Mouse (Mus musculus) spleen, adult 2 months (tissue): ENCODE data around the gene Rhoc. TPM values are rescaled to one million over a fixed set of nuclear protein-coding genes. Genes with fewer than 3 reads are reported as not detected.
A peak's percentile ranks its signal among the peaks of the same experiment; 100 is the strongest.

Source experiments
- DNase-seq, 2 experiments: peaks; one replicate each; pipeline versions ENCODE4 v3.0.0 to v3.0.0-alpha.2; 2012 to 2021; ENCODE audit warnings: low spot score in 2 of 2, low read depth in 1 of 2
- H3K27ac ChIP-seq: fragments of 200-500 bp; 2 replicates; pipeline ENCODE4 v1.5.1; 2012; ENCODE audit warnings: low read length, inconsistent platforms; ENCODE audit not compliant: insufficient read depth
- H3K27me3 ChIP-seq: fragments of 200-500 bp; 2 replicates; pipeline ENCODE4 v1.6.1; 2012; ENCODE audit warnings: mild to moderate bottlenecking, moderate library complexity, low read length, inconsistent platforms; ENCODE audit not compliant: control insufficient read depth, insufficient read depth
- H3K36me3 ChIP-seq: fragments of 200-500 bp; 2 replicates; pipeline ENCODE4 v1.6.1; 2012; ENCODE audit warnings: mild to moderate bottlenecking, low read length, inconsistent platforms; ENCODE audit not compliant: control insufficient read depth, insufficient read depth
- H3K4me1 ChIP-seq: fragments of 200-500 bp; 2 replicates; pipeline ENCODE4 v1.6.1; 2011; ENCODE audit warnings: inconsistent platforms; ENCODE audit not compliant: control insufficient read depth, insufficient read depth, insufficient read length
- H3K4me3 ChIP-seq: fragments of 200-500 bp; 2 replicates; pipeline ENCODE4 v1.5.1; 2011; ENCODE audit warnings: mild to moderate bottlenecking, inconsistent platforms; ENCODE audit not compliant: insufficient read depth, insufficient read length; ENCODE audit errors: extremely low read depth
- CTCF ChIP-seq: fragments of 200-500 bp; IDR thresholded peaks from 2 replicates; pipeline ENCODE4 v1.5.1; 2011; ENCODE audit warnings: mild to moderate bottlenecking, inconsistent platforms; ENCODE audit not compliant: insufficient read depth, insufficient read length, insufficient replicate concordance; ENCODE audit errors: extremely low read depth
- POLR2A ChIP-seq: fragments of 200-500 bp; IDR thresholded peaks from 2 replicates; pipeline ENCODE4 v1.6.1; 2011; ENCODE audit warnings: low read depth, low read length, inconsistent platforms
- WGBS: fragments of 180-500 bp; shearing (Covaris S2); methylation state at CpG from one replicate; pipeline ENCODE4 v1.1.7; 2018; 5-methylcytosine and 5-hydroxymethylcytosine counted together
- polyA plus RNA-seq: library from polyadenylated mRNA; depleted of rRNA; stranded (reverse); fragments of >200 nt; gene quantifications from 2 replicates; pipeline ENCODE4 v1.2.3, GENCODE M21; 2012

Gene Rhoc
- polyA plus RNA-seq, 1 experiment: 15.1 TPM

- Histone ChIP-seq H3K27ac (no peak overlapping the region), H3K27me3 (no peaks in the 10 kb centered on the region), H3K4me1 (no peaks in the 10 kb centered on the region), H3K36me3 (no peaks in the 10 kb centered on the region), H3K4me3 (no peak overlapping the region)
- TF ChIP-seq CTCF (peak; percentile 28; the same call in 1 of the 2 replicates), POLR2A (no peak)
- DNase-seq: no peak
- WGBS: 19% methylated on average over 4 of the region's 4 CpGs
These were observed 23.2 kb upstream of the Rhoc start for GRCm38 (mm10) chr3:104765021-104765420.

DNA sequence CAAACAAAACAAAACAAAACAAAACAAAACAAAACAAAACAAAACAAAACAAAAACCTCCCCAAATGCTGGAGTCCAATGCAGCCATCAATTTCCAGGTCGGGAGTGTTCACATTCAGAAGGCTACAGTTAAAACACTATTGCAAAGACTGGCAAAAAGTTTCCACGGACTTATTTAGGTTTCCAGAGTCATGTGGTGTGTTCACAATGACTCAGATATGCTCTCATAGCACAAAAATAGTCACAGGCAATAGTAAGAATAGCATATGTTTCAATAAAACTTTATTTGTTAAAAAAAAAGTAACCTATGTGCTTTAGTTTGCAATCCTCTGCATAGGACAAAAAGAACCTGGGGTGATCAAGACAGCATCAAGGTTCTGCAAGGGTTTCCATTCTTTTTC is 21.0 kb upstream of the Rhoc start:
- Histone ChIP-seq H3K36me3 (no peaks in the 10 kb centered on the region), H3K4me1 (no peaks in the 10 kb centered on the region; the same call in 1 of the 2 replicates), H3K27me3 (no peaks in the 10 kb centered on the region), H3K27ac (no peak overlapping the region), H3K4me3 (no peak overlapping the region)
- WGBS: 46% methylated on average over 2 of the region's 2 CpGs
- TF ChIP-seq CTCF (no peak), POLR2A (no peak)
- no peak for DNase-seq

DNA sequence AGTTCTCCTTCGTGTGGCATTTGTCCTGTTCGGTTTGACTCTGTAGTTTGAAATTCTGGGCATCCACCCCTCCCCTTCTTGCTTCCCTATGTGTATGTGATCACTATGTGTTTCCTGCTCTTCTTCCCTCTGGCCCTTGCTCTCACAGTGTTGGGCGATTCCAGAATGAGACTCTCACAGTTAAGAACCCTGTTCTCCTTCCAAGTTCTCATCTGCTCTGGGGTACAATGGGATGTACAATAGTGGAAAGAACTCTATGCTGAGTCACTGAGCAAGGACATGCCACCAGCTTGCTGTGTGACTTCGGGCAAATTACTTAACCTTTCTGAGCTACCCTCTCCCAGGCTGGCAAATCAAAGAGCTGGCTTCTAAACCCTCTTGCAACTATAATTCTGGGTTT is 20.5 kb upstream of the Rhoc start:
- no peak for DNase-seq
- no peak for TF ChIP-seq CTCF
- no peak for TF ChIP-seq POLR2A
- Histone ChIP-seq H3K36me3 (no peaks in the 10 kb centered on the region), H3K27ac (no peak overlapping the region), H3K27me3 (no peaks in the 10 kb centered on the region), H3K4me3 (no peak overlapping the region), H3K4me1 (no peaks in the 10 kb centered on the region; the same call in 1 of the 2 replicates)
- 72% methylated on average over 4 of the region's 4 CpGs for WGBS

DNA sequence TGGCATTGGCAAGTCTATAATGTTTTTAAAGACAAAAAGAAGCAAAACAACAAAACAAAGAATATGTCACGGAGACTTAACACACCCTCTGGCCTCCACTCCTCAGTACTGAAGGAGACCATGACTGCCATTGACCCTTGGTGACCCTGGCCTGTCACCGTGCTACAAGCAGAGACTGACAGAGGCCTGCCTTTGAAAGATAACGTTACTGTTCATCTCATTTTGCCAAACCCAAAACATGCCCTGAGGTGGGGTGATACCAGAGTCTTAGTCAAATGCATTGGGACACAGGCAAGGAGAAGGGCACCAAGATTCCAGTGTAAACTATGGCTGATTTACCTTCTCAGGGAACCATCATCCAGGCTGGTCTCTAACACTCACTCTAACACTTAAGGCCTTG is 19.0 kb upstream of the Rhoc start:
- Histone ChIP-seq H3K4me1 (no peaks in the 10 kb centered on the region; the same call in 1 of the 2 replicates), H3K36me3 (no peaks in the 10 kb centered on the region), H3K27ac (no peak overlapping the region), H3K27me3 (no peaks in the 10 kb centered on the region), H3K4me3 (no peak overlapping the region)
- 88% methylated on average over 3 of the region's 3 CpGs for WGBS
- no peak for DNase-seq
- TF ChIP-seq CTCF: no peak
- no peak for TF ChIP-seq POLR2A

DNA sequence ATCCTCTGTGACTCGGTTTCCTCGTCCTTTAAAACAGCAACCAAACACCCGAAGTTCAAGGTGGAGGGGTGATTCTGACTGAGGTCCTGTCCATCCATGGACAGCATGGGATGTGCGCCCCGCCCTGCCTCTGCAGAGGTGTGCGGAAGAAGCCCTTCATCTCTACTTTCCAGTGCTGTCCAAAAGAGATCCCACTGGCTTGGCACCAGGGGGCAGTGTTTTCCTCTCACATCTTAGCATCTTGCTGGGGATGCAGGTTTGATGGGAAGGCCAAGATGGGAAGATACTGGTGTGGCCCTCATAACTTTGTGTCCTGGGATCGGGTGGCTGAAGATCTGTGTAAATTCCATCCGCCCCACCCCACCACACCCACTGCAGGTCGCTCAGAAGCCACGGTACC is 18.1 kb upstream of the Rhoc start:
- no peak for TF ChIP-seq POLR2A
- TF ChIP-seq CTCF: peak; percentile 50; the same call in 1 of the 2 replicates
- H3K4me3 ChIP-seq: no peak overlapping the region
- no peaks in the 10 kb centered on the region; the same call in 1 of the 2 replicates for H3K4me1 ChIP-seq
- DNase-seq: no peak
- no peaks in the 10 kb centered on the region for H3K36me3 ChIP-seq
- H3K27ac ChIP-seq: no peak overlapping the region
- 77% methylated on average over 10 of the region's 10 CpGs for WGBS
- no peaks in the 10 kb centered on the region for H3K27me3 ChIP-seq

GRCm38 (mm10) chr3:104770918-104771317 is 17.3 kb upstream of the Rhoc start:
- DNase-seq: no peak
- Histone ChIP-seq H3K27me3 (no peaks in the 10 kb centered on the region), H3K4me3 (no peak overlapping the region), H3K36me3 (no peaks in the 10 kb centered on the region), H3K4me1 (no peaks in the 10 kb centered on the region; the same call in 1 of the 2 replicates), H3K27ac (0 out of 2 replicates have a peak overlapping the region, but pooled peaks have one; percentile 36)
- TF ChIP-seq POLR2A (no peak), CTCF (no peak)
- WGBS: 92% methylated on average over 3 of the region's 3 CpGs

DNA sequence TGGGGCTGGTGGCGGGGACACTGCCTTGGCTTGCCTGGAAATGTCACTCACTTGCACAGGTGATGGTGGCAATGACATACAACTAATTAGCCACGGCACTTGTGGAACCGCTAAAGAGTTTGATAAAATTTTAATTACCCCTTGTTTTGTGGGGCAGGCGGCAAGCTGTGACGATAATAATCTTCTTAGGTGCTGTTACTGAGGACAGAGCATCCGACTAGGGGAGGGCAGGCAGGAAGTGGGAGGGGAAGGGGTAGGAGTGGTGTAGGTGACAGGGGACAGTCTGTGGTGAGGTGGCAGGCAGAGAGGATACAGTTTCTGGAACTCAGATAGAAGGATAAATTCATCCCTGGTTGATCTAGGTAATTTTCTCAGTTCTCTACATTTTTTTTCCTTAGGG is 16.7 kb upstream of the Rhoc start:
- H3K4me3 ChIP-seq: no peak overlapping the region
- no peaks in the 10 kb centered on the region; the same call in 1 of the 2 replicates for H3K4me1 ChIP-seq
- no peaks in the 10 kb centered on the region for H3K36me3 ChIP-seq
- 40% methylated on average over 6 of the region's 6 CpGs for WGBS
- no peak for DNase-seq
- 0 out of 2 replicates have a peak, but pooled peaks cover 2% of the 10 kb centered on the region for H3K27me3 ChIP-seq
- H3K27ac ChIP-seq: peak overlapping the region; percentile 36; the same call in 1 of the 2 replicates
- TF ChIP-seq CTCF: no peak
- TF ChIP-seq POLR2A: no peak

GRCm38 (mm10) chr3:104773301-104773700 is 14.9 kb upstream of the Rhoc start:
- no peaks in the 10 kb centered on the region; the same call in 1 of the 2 replicates for H3K4me1 ChIP-seq
- no peak overlapping the region for H3K27ac ChIP-seq
- no peak for TF ChIP-seq POLR2A
- TF ChIP-seq CTCF: no peak
- H3K4me3 ChIP-seq: no peak overlapping the region
- 0 out of 2 replicates have a peak, but pooled peaks cover 6% of the 10 kb centered on the region for H3K27me3 ChIP-seq
- H3K36me3 ChIP-seq: no peaks in the 10 kb centered on the region
- no peak for DNase-seq
- 93% methylated on average over 7 of the region's 7 CpGs for WGBS
